Mouse (Mus musculus): Measurements from ENCODE around the gene Btg2. TPM values are rescaled to one million over a fixed set of nuclear protein-coding genes. Genes with fewer than 3 reads are reported as not detected.

Gene Btg2
- polyA plus RNA-seq, 1 experiment from 2014 or later = 37.2 TPM

GRCm38 (mm10) chr1:134096264-134096934, 17.5 kb upstream of the Btg2 start:
- H3K4me3 ChIP-seq = no peak overlapping the region
- H3K27me3 ChIP-seq (replicated peaks) = no peaks in the 10 kb centered on the region
- ATAC-seq (replicated peaks) = peak; percentile 46; the same call in 1 of the 2 replicates
- H3K4me2 ChIP-seq = no peak overlapping the region
- no peak overlapping the region for H3K9ac ChIP-seq
- no peaks in the 10 kb centered on the region for H3K9me3 ChIP-seq
- H3K36me3 ChIP-seq (replicated peaks) = no peaks in the 10 kb centered on the region
- 14% methylated on average over 14 of the region's 14 CpGs for WGBS
- peak overlapping the region; percentile 72 for H3K27ac ChIP-seq
- H3K4me1 ChIP-seq = peaks cover 41% of the 10 kb centered on the region

GRCm38 (mm10) chr1:134095721-134096120, 16.8 kb upstream of the Btg2 start:
- Histone ChIP-seq H3K27ac (peak overlapping the region; percentile 72), H3K4me3 (no peak overlapping the region), H3K27me3 (replicated peaks) (no peaks in the 10 kb centered on the region), H3K4me2 (no peak overlapping the region), H3K9me3 (no peaks in the 10 kb centered on the region), H3K36me3 (replicated peaks) (no peaks in the 10 kb centered on the region), H3K9ac (no peak overlapping the region), H3K4me1 (peaks cover 41% of the 10 kb centered on the region)
- WGBS = 75% methylated on average over 4 of the region's 4 CpGs
- no peak for ATAC-seq (replicated peaks)

GRCm38 (mm10) chr1:134095033-134095612, 16.2 kb upstream of the Btg2 start:
- Histone ChIP-seq H3K27me3 (replicated peaks) (no peaks in the 10 kb centered on the region), H3K27ac (no peak overlapping the region), H3K4me2 (no peak overlapping the region), H3K4me3 (no peak overlapping the region), H3K9me3 (no peaks in the 10 kb centered on the region), H3K9ac (no peak overlapping the region), H3K4me1 (peaks cover 41% of the 10 kb centered on the region), H3K36me3 (replicated peaks) (no peaks in the 10 kb centered on the region)
- no peak for ATAC-seq (replicated peaks)
- 54% methylated on average over 7 of the region's 7 CpGs for WGBS

GRCm38 (mm10) chr1:134093771-134094526, 15.0 kb upstream of the Btg2 start:
- no peak overlapping the region for H3K4me3 ChIP-seq
- no peaks in the 10 kb centered on the region for H3K36me3 ChIP-seq (replicated peaks)
- H3K27ac ChIP-seq = no peak overlapping the region
- no peak overlapping the region for H3K9ac ChIP-seq
- 64% methylated on average over 13 of the region's 13 CpGs for WGBS
- H3K4me1 ChIP-seq = peaks cover 31% of the 10 kb centered on the region
- no peak for ATAC-seq (replicated peaks)
- peak overlapping the region; percentile 71 for H3K4me2 ChIP-seq
- H3K27me3 ChIP-seq (replicated peaks) = no peaks in the 10 kb centered on the region
- H3K9me3 ChIP-seq = no peaks in the 10 kb centered on the region

- H3K4me1 ChIP-seq = peaks cover 24% of the 10 kb centered on the region
- peak overlapping the region; percentile 45 for H3K9ac ChIP-seq
- no peaks in the 10 kb centered on the region for H3K36me3 ChIP-seq (replicated peaks)
- peak overlapping the region; percentile 43 for H3K4me3 ChIP-seq
- H3K27me3 ChIP-seq (replicated peaks) = no peaks in the 10 kb centered on the region
- peak overlapping the region; percentile 75 for H3K27ac ChIP-seq
- peak overlapping the region; percentile 71 for H3K4me2 ChIP-seq
- no peaks in the 10 kb centered on the region for H3K9me3 ChIP-seq
- peak; percentile 81 for ATAC-seq (replicated peaks)
- WGBS = 3% methylated on average over 43 of the region's 43 CpGs
These were observed 14.2 kb upstream of the Btg2 start for GRCm38 (mm10) chr1:134092852-134093770.

- peak overlapping the region; percentile 45; the same call in 1 of the 2 replicates for H3K9ac ChIP-seq
- 33% methylated on average over 6 of the region's 6 CpGs for WGBS
- H3K4me2 ChIP-seq = peak overlapping the region; percentile 71
- peak overlapping the region; percentile 43 for H3K4me3 ChIP-seq
- no peak for ATAC-seq (replicated peaks)
- H3K27me3 ChIP-seq (replicated peaks) = no peaks in the 10 kb centered on the region
- no peaks in the 10 kb centered on the region for H3K36me3 ChIP-seq (replicated peaks)
- peaks cover 23% of the 10 kb centered on the region for H3K4me1 ChIP-seq
- no peaks in the 10 kb centered on the region for H3K9me3 ChIP-seq
- H3K27ac ChIP-seq = peak overlapping the region; percentile 75
These were observed 13.4 kb upstream of the Btg2 start for GRCm38 (mm10) chr1:134092368-134092767.

- 94% methylated on average over 3 of the region's 3 CpGs for WGBS
- Histone ChIP-seq H3K36me3 (replicated peaks) (no peaks in the 10 kb centered on the region), H3K9ac (no peak overlapping the region), H3K4me1 (peaks cover 26% of the 10 kb centered on the region), H3K9me3 (no peaks in the 10 kb centered on the region), H3K27ac (no peak overlapping the region), H3K27me3 (replicated peaks) (no peaks in the 10 kb centered on the region), H3K4me3 (no peak overlapping the region), H3K4me2 (no peak overlapping the region)
- ATAC-seq (replicated peaks) = no peak
These were observed 12.9 kb upstream of the Btg2 start for GRCm38 (mm10) chr1:134091851-134092250.

- Histone ChIP-seq H3K4me1 (peaks cover 32% of the 10 kb centered on the region), H3K27me3 (replicated peaks) (no peaks in the 10 kb centered on the region), H3K36me3 (replicated peaks) (no peaks in the 10 kb centered on the region), H3K4me2 (no peak overlapping the region), H3K27ac (no peak overlapping the region), H3K9me3 (no peaks in the 10 kb centered on the region), H3K9ac (no peak overlapping the region), H3K4me3 (no peak overlapping the region)
- WGBS = 88% methylated on average over 7 of the region's 7 CpGs
- ATAC-seq (replicated peaks) = no peak
These were observed 10.2 kb upstream of the Btg2 start for GRCm38 (mm10) chr1:134089074-134089473.

- Histone ChIP-seq H3K27ac (no peak overlapping the region), H3K4me3 (no peak overlapping the region), H3K4me1 (peaks cover 18% of the 10 kb centered on the region), H3K36me3 (replicated peaks) (no peaks in the 10 kb centered on the region), H3K4me2 (peak overlapping the region; percentile 1; the same call in 1 of the 2 replicates), H3K9me3 (no peaks in the 10 kb centered on the region), H3K27me3 (replicated peaks) (no peaks in the 10 kb centered on the region), H3K9ac (no peak overlapping the region)
- ATAC-seq (replicated peaks) = no peak
- WGBS = 37% methylated on average over 16 of the region's 16 CpGs
These were observed 8.0 kb upstream of the Btg2 start for GRCm38 (mm10) chr1:134086811-134087398.

GRCm38 (mm10) chr1:134086017-134086416, 7.1 kb upstream of the Btg2 start:
- H3K9me3 ChIP-seq = no peaks in the 10 kb centered on the region
- H3K36me3 ChIP-seq (replicated peaks) = no peaks in the 10 kb centered on the region
- WGBS = 11% methylated on average over 3 of the region's 3 CpGs
- no peak; the same call in 1 of the 2 replicates for ATAC-seq (replicated peaks)
- H3K27me3 ChIP-seq (replicated peaks) = no peaks in the 10 kb centered on the region
- no peak overlapping the region for H3K4me3 ChIP-seq
- H3K4me1 ChIP-seq = peaks cover 18% of the 10 kb centered on the region
- H3K9ac ChIP-seq = no peak overlapping the region
- H3K4me2 ChIP-seq = no peak overlapping the region
- no peak overlapping the region for H3K27ac ChIP-seq

- no peaks in the 10 kb centered on the region for H3K36me3 ChIP-seq (replicated peaks)
- no peak overlapping the region for H3K4me2 ChIP-seq
- no peaks in the 10 kb centered on the region for H3K27me3 ChIP-seq (replicated peaks)
- H3K4me3 ChIP-seq = no peak overlapping the region
- ATAC-seq (replicated peaks) = no peak
- H3K4me1 ChIP-seq = peaks cover 18% of the 10 kb centered on the region
- no peak overlapping the region for H3K9ac ChIP-seq
- no peaks in the 10 kb centered on the region for H3K9me3 ChIP-seq
- WGBS = 81% methylated on average over 3 of the region's 3 CpGs
- H3K27ac ChIP-seq = no peak overlapping the region
These were observed 5.2 kb upstream of the Btg2 start for GRCm38 (mm10) chr1:134084128-134084527.

Measured in midbrain, embryonic 15.5 days (tissue).